Mouse (Mus musculus): ENCODE results near the gene Nfkb2. TPM values are rescaled to one million over a fixed set of nuclear protein-coding genes. Genes with fewer than 3 reads are reported as not detected.

Gene Nfkb2
- polyA plus RNA-seq, 1 experiment: 89.6 TPM

DNA sequence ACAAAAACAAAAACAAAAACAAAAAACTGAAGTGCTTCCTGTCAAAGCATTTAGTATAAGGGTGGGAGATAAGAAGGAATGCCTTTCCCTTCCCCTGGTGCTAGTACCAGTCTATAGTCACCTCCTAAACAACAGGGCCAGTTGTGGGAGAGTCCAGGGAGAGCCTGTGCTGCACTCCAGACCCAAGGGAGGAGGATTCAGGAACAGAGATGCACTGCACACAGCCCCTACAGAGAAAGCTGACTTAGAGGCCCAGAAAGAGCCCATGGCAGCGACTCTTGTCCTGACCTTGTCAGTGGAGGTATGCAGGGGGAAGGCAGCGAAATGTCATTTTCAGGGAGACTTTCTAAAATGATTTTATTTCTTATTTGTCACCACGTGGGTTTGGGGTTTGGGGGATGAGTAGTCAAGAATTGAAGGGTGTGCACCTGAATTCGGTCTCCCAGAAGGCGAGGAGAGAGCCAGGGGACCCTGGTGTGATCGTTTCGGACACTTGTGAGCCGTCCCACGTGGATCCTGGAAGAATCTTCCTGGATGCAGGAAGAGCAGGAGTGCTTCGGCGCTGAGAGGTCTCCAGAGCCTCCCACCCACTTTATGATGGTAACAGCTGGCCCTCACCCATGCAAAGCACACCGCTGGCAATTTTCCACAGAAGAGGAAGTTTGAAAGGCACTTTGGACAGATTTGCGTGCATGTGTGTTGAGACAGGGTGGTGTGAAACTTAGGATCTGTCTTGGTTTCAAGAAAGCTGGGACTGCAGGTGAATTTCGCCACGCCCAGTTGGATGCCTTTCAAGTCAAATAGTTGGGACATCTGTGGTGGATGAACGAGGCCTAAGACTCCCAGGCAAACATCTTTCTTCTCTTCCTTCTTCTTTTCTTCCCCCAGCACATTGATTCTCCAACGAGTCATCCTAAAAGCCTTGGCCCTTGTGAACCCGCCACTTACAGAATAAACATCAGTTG is 587 bp upstream of the Nfkb2 start:
- Histone ChIP-seq H3K4me3 (ENCODE audit: low read depth, low read length) (peak overlapping the region; percentile 77), H3K27ac (ENCODE audit: insufficient read depth, low read depth, low read length) (peak overlapping the region; percentile 98), H3K36me3 (ENCODE audit: control insufficient read depth, insufficient read depth, low read length) (peaks cover 13% of the 10 kb centered on the region), H3K4me1 (ENCODE audit: control insufficient read depth, insufficient read depth, insufficient read length, low read length) (peaks cover 5% of the 10 kb centered on the region; the same call in 1 of the 2 replicates), H3K27me3 (ENCODE audit: control insufficient read depth, insufficient read depth, low read length) (no peaks in the 10 kb centered on the region)
- WGBS: 33% methylated on average over 18 of the region's 18 CpGs
- TF ChIP-seq CTCF (IDR thresholded peaks at IDR 0.05; ENCODE audit: extremely low read depth, insufficient read length, insufficient replicate concordance, low read depth, low read length): no peak
- no peak for TF ChIP-seq POLR2A (IDR thresholded peaks at IDR 0.05; ENCODE audit: low read depth, low read length)

DNA sequence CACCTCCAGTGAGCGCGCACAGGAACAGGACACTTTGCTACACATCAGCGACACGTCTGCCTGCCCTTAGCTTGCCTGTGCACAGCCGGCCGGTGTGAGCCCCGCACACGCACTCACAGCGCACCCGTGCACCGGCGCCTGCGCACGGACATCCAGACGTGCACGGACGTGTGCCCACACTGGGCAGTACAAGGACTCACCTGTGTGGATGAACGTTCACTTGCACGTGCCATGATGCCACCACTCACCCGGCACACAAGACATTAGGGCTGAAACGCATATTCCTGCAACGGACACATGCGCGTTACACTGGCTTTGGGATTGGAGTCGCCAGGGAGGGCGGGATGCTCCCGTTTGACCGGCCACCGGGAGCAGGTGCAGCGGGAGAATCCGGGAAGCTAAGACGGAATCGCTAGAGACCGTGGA is 801 bp downstream of the Nfkb2 start:
- WGBS: under 1% methylated on average over 34 of the region's 34 CpGs
- Histone ChIP-seq H3K27me3 (ENCODE audit: control insufficient read depth, insufficient read depth, low read length) (no peaks in the 10 kb centered on the region), H3K4me3 (ENCODE audit: low read depth, low read length) (peak overlapping the region; percentile 77), H3K27ac (ENCODE audit: insufficient read depth, low read depth, low read length) (peak overlapping the region; percentile 98), H3K36me3 (ENCODE audit: control insufficient read depth, insufficient read depth, low read length) (peaks cover 21% of the 10 kb centered on the region), H3K4me1 (ENCODE audit: control insufficient read depth, insufficient read depth, insufficient read length, low read length) (peaks cover 9% of the 10 kb centered on the region)
- TF ChIP-seq POLR2A (IDR thresholded peaks at IDR 0.05; ENCODE audit: low read depth, low read length) (no peak), CTCF (IDR thresholded peaks at IDR 0.05; ENCODE audit: extremely low read depth, insufficient read length, insufficient replicate concordance, low read depth, low read length) (no peak)

DNA sequence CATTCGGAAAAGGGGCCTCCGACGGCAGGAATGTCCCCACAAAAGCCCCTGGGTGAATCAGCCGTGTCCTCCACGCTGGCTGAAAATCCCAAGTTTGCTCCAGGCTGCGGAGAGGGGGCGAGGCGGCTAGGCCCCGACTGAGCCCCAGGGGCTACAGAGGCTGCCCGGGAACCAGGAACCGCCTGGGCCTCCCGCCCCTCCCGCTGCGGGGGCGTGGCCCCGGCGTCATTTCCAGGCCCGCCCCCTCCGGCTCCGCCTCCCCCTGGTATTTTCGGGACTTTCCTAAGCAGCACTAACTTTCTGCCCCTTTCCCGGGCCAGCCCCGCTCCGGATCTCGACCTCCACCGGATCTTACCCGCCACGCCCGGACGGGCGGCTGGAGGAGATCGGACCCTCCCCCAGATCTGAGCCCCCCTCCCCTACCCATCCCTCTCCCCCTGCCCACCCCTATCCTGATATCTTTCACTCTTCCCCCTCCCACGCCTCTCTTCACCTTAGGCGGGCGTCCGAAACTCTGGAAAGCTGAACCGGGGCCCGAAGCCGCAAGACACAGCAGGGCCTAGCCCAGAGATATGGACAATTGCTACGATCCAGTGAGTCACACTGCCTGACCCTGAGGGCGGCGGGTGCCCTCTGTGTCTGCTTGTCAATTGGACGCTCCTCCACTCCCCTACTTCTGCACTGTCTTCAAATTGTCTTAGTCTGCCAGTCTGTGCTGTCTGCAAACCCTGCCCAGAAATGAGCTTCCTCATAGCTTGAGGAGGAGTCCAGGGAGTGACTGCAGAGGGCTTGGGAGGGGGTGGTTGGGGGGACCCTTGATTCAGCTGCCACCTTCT is 1.5 kb downstream of the Nfkb2 start:
- Histone ChIP-seq H3K27ac (ENCODE audit: insufficient read depth, low read depth, low read length) (peak overlapping the region; percentile 98), H3K4me1 (ENCODE audit: control insufficient read depth, insufficient read depth, insufficient read length, low read length) (peaks cover 9% of the 10 kb centered on the region), H3K4me3 (ENCODE audit: low read depth, low read length) (peak overlapping the region; percentile 77), H3K36me3 (ENCODE audit: control insufficient read depth, insufficient read depth, low read length) (peaks cover 28% of the 10 kb centered on the region), H3K27me3 (ENCODE audit: control insufficient read depth, insufficient read depth, low read length) (no peaks in the 10 kb centered on the region)
- WGBS: under 1% methylated on average over 42 of the region's 43 CpGs
- TF ChIP-seq POLR2A (IDR thresholded peaks at IDR 0.05; ENCODE audit: low read depth, low read length) (peak; percentile 85; the same call in 1 of the 2 replicates), CTCF (IDR thresholded peaks at IDR 0.05; ENCODE audit: extremely low read depth, insufficient read length, insufficient replicate concordance, low read depth, low read length) (no peak)

DNA sequence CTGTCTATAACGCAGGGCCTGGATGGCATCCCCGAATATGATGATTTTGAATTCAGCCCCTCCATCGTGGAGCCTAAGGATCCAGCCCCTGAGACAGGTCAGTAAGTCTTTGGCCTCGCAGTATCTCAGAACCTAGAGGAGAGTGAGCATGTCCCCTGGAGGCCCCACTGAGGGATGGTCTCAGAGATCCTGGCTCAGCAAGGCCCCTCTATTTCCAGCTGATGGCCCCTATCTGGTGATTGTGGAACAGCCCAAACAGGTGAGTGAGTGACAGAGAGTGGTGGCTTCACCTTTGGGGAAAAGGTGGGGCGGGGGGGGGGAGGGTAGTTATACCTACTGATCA is 2.1 kb downstream of the Nfkb2 start:
- no peak overlapping the region for H3K27ac ChIP-seq (ENCODE audit: insufficient read depth, low read depth, low read length)
- peaks cover 34% of the 10 kb centered on the region for H3K36me3 ChIP-seq (ENCODE audit: control insufficient read depth, insufficient read depth, low read length)
- WGBS: 67% methylated on average over 5 of the region's 5 CpGs
- H3K4me1 ChIP-seq (ENCODE audit: control insufficient read depth, insufficient read depth, insufficient read length, low read length): peaks cover 9% of the 10 kb centered on the region
- no peaks in the 10 kb centered on the region for H3K27me3 ChIP-seq (ENCODE audit: control insufficient read depth, insufficient read depth, low read length)
- H3K4me3 ChIP-seq (ENCODE audit: low read depth, low read length): peak overlapping the region; percentile 77
- TF ChIP-seq POLR2A (IDR thresholded peaks at IDR 0.05; ENCODE audit: low read depth, low read length) (no peak), CTCF (IDR thresholded peaks at IDR 0.05; ENCODE audit: extremely low read depth, insufficient read length, insufficient replicate concordance, low read depth, low read length) (no peak)

DNA sequence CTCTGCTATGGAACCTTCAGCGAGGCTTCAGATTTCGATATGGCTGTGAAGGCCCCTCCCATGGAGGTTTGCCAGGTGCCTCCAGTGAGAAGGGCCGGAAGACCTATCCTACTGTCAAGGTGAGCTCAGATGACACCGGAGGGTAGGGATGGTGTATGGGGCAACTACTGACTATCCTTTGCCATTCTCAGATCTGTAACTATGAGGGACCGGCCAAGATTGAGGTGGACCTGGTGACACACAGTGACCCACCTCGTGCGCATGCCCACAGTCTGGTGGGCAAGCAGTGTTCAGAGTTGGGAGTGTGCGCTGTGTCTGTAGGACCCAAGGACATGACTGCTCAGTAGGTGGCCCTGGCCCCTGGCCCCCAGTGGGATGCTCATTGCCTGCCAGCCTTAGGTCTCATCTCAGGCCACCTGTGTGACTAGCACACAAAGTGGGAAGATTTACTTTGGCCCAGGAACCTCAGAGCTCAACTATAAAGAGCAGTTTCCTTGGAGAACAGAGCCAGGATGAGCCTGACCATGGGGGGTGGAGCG is 2.7 kb downstream of the Nfkb2 start:
- TF ChIP-seq CTCF (IDR thresholded peaks at IDR 0.05; ENCODE audit: extremely low read depth, insufficient read length, insufficient replicate concordance, low read depth, low read length) (no peak), POLR2A (IDR thresholded peaks at IDR 0.05; ENCODE audit: low read depth, low read length) (no peak)

DNA sequence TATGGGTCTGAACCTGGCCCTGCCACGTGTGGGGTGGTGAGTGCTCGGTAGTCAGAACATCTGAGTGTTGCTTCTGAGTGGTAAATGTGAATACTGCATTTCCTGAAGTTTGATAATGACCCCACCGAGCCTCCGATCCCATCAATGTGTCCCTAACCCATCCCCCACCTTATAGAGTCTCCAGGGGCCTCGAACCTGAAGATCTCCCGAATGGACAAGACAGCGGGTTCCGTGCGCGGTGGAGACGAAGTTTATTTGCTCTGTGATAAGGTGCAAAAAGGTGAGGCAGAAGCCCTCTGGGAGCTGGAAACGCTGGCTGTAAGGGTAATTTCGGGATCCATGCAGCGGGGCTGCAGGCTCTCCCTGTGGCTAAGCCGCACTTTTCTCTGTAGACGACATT is 3.7 kb downstream of the Nfkb2 start:
- Histone ChIP-seq H3K36me3 (ENCODE audit: control insufficient read depth, insufficient read depth, low read length) (peaks cover 43% of the 10 kb centered on the region), H3K4me1 (ENCODE audit: control insufficient read depth, insufficient read depth, insufficient read length, low read length) (peaks cover 9% of the 10 kb centered on the region), H3K27ac (ENCODE audit: insufficient read depth, low read depth, low read length) (no peak overlapping the region), H3K27me3 (ENCODE audit: control insufficient read depth, insufficient read depth, low read length) (no peaks in the 10 kb centered on the region), H3K4me3 (ENCODE audit: low read depth, low read length) (no peak overlapping the region)
- TF ChIP-seq POLR2A (IDR thresholded peaks at IDR 0.05; ENCODE audit: low read depth, low read length) (no peak), CTCF (IDR thresholded peaks at IDR 0.05; ENCODE audit: extremely low read depth, insufficient read length, insufficient replicate concordance, low read depth, low read length) (no peak)
- WGBS: 93% methylated on average over 16 of the region's 16 CpGs

More for the DNA sequence above, 2.7 kb downstream of the Nfkb2 start:
- peaks cover 9% of the 10 kb centered on the region for H3K4me1 ChIP-seq (ENCODE audit: control insufficient read depth, insufficient read depth, insufficient read length, low read length)
- no peaks in the 10 kb centered on the region for H3K27me3 ChIP-seq (ENCODE audit: control insufficient read depth, insufficient read depth, low read length)
- H3K27ac ChIP-seq (ENCODE audit: insufficient read depth, low read depth, low read length): no peak overlapping the region
- H3K36me3 ChIP-seq (ENCODE audit: control insufficient read depth, insufficient read depth, low read length): peaks cover 40% of the 10 kb centered on the region
- no peak overlapping the region for H3K4me3 ChIP-seq (ENCODE audit: low read depth, low read length)
- WGBS: 93% methylated on average over 9 of the region's 9 CpGs
